Comparison of ENCODE assay signal across 8 mouse cellular contexts in genomic region chr16:7099506-7100300, GRCm38 (mm10).
DNase-seq lines count a peak whose midpoint lies in the region; ATAC-seq and TF ChIP-seq lines count a peak whose summit lies in the region.

No protein-coding gene starts in this region.

- ATAC-seq in lung, embryonic 14.5 days (ENCODE audit: insufficient read depth): peak; percentile 93; the same call in 1 of the 2 replicates
- no peak for ATAC-seq in hindbrain, embryonic 13.5 days (ENCODE audit: low FRiP score)

- no peak overlapping the region for H3K4me2 ChIP-seq in lung, embryonic 14.5 days
- H3K4me2 ChIP-seq in hindbrain, embryonic 13.5 days: no peak overlapping the region

- no peaks in the 10 kb centered on the region for H3K36me3 ChIP-seq in lung, embryonic 14.5 days (ENCODE audit: insufficient read depth)
- H3K36me3 ChIP-seq in embryonic facial prominence, embryonic 10.5 days (replicated peaks): no peaks in the 10 kb centered on the region
- H3K36me3 ChIP-seq in hindbrain, embryonic 13.5 days: no peaks in the 10 kb centered on the region

- H3K4me1 ChIP-seq in lung, embryonic 14.5 days (ENCODE audit: insufficient read depth): no peaks in the 10 kb centered on the region
- 0 out of 2 replicates have a peak, but pooled peaks cover 6% of the 10 kb centered on the region for H3K4me1 ChIP-seq in embryonic facial prominence, embryonic 10.5 days
- 0 out of 2 replicates have a peak, but pooled peaks cover 2% of the 10 kb centered on the region for H3K4me1 ChIP-seq in hindbrain, embryonic 13.5 days (replicated peaks)

- H3K4me3 ChIP-seq in lung, embryonic 14.5 days (ENCODE audit: low read depth, low read length): no peak overlapping the region
- no peak overlapping the region for H3K4me3 ChIP-seq in embryonic facial prominence, embryonic 10.5 days
- H3K4me3 ChIP-seq in hindbrain, embryonic 13.5 days: no peak overlapping the region

- WGBS in lung, embryonic 14.5 days: 25% methylated on average over 11 of the region's 11 CpGs
- 78% methylated on average over 11 of the region's 11 CpGs for WGBS in embryonic facial prominence, embryonic 10.5 days
- 83% methylated on average over 11 of the region's 11 CpGs for WGBS in hindbrain, embryonic 13.5 days

- peak; percentile 9 for DNase-seq in NIH3T3 (ENCODE audit: low read depth)
- peak; percentile 76 for DNase-seq in cerebellum, adult 11 months
- DNase-seq in gastrocnemius, postnatal 25 days: peak; percentile 78
- DNase-seq in layer of hippocampus, adult 11-12 months (ENCODE audit: low spot score): peak; percentile 65
- DNase-seq in lung, embryonic 14.5 days: peak; percentile 69
- no peak for DNase-seq in embryonic facial prominence, embryonic 10.5 days (ENCODE audit: low spot score)
- no peak for DNase-seq in thymus, postnatal 36 days

- no peaks in the 10 kb centered on the region for H3K27me3 ChIP-seq in lung, embryonic 14.5 days (ENCODE audit: insufficient read depth, low read length)
- H3K27me3 ChIP-seq in embryonic facial prominence, embryonic 10.5 days (replicated peaks; ENCODE audit: low read depth, poor library complexity, severe bottlenecking): no peaks in the 10 kb centered on the region
- no peaks in the 10 kb centered on the region for H3K27me3 ChIP-seq in hindbrain, embryonic 13.5 days

- no peak overlapping the region for H3K9ac ChIP-seq in lung, embryonic 14.5 days
- H3K9ac ChIP-seq in hindbrain, embryonic 13.5 days: no peak overlapping the region

- no peak overlapping the region for H3K27ac ChIP-seq in lung, embryonic 14.5 days (ENCODE audit: low read depth)
- no peak overlapping the region for H3K27ac ChIP-seq in embryonic facial prominence, embryonic 10.5 days (replicated peaks)
- no peak overlapping the region for H3K27ac ChIP-seq in hindbrain, embryonic 13.5 days

- no peaks in the 10 kb centered on the region for H3K9me3 ChIP-seq in lung, embryonic 14.5 days (ENCODE audit: low read depth, low read length)
- H3K9me3 ChIP-seq in embryonic facial prominence, embryonic 10.5 days: no peaks in the 10 kb centered on the region
- no peaks in the 10 kb centered on the region for H3K9me3 ChIP-seq in hindbrain, embryonic 13.5 days

- TF ChIP-seq CTCF in lung, embryonic 14.5 days (IDR thresholded peaks at IDR 0.05; ENCODE audit: low read depth): no peak

Comparison
In these comparisons a context has a peak if more than half of its experiments do, and no peak if none do; other contexts are left out.
1. DNase-seq: peak in NIH3T3 (single experiment), cerebellum, adult 11 months (single experiment), gastrocnemius, postnatal 25 days (single experiment), layer of hippocampus, adult 11-12 months (single experiment) and lung, embryonic 14.5 days (single experiment); none in embryonic facial prominence, embryonic 10.5 days (single experiment) and thymus, postnatal 36 days (0 of 2).